Mouse (Mus musculus): ENCODE measurements at regions not wholly inside any gene's neighbourhood (a gene's known extent, or its start where the extent isn't known, plus 50 kb on each side); places are given as distances from the start of the nearest gene placed in this dataset.

- TF ChIP-seq CTCF (IDR thresholded peaks at IDR 0.05; ENCODE audit: control insufficient read depth, insufficient read depth, low read length) = no peak
- no peak for TF ChIP-seq POLR2A (IDR thresholded peaks at IDR 0.05; ENCODE audit: borderline replicate concordance, control insufficient read depth, low read depth, low read length)
Observed at GRCm38 (mm10) chr1:90313750-90314359, 110.1 kb downstream of the Ackr3 start.
